Mouse (Mus musculus): ENCODE results near the gene Ccdc14. TPM values are rescaled to one million over a fixed set of nuclear protein-coding genes. Genes with fewer than 3 reads are reported as not detected.

Ccdc14 gene
- polyA plus RNA-seq, 1 experiment from 2014 or later: 8.1 TPM

DNA sequence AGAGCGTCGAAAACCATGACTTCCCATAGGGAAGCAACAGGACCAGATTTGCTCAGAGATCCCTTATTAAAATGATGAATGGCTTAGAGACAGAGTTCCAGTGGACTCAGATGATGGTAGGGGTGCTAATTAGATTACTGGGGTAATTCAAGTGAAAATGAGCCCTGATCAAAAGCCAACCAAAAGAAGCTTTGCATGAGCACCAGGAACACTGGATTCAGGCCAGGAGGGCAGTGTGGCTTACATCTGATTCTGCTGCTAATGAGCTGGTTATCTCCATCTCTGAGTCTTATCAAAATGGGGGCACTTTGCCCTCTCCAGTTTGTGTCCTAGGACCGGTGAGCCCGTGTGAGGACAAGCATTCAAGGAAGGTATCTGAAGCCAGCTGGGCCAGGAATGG lies 78.0 kb downstream of the Ccdc14 start:
- Histone ChIP-seq H3K4me3 (no peak overlapping the region), H3K36me3 (peaks cover 8% of the 10 kb centered on the region), H3K27ac (no peak overlapping the region; the same call in 1 of the 2 replicates), H3K4me1 (replicated peaks) (peaks cover 14% of the 10 kb centered on the region), H3K9me3 (peaks cover 11% of the 10 kb centered on the region), H3K27me3 (ENCODE audit: insufficient read depth, poor library complexity, severe bottlenecking) (no peaks in the 10 kb centered on the region)
- DNase-seq (ENCODE audit: low spot score): no peak
- 70% methylated on average over 4 of the region's 4 CpGs for WGBS

- H3K27me3 ChIP-seq (ENCODE audit: insufficient read depth, poor library complexity, severe bottlenecking): peaks cover 5% of the 10 kb centered on the region; the same call in 1 of the 2 replicates
- H3K36me3 ChIP-seq: peaks cover 8% of the 10 kb centered on the region
- no peak for DNase-seq (ENCODE audit: low spot score)
- no peak overlapping the region for H3K4me3 ChIP-seq
- peaks cover 11% of the 10 kb centered on the region for H3K9me3 ChIP-seq
- no peak overlapping the region for H3K27ac ChIP-seq
- H3K4me1 ChIP-seq (replicated peaks): peaks cover 17% of the 10 kb centered on the region
- 89% methylated on average over 4 of the region's 4 CpGs for WGBS
These were observed 79.7 kb downstream of the Ccdc14 start for GRCm38 (mm10) chr16:34770127-34770526.

DNA sequence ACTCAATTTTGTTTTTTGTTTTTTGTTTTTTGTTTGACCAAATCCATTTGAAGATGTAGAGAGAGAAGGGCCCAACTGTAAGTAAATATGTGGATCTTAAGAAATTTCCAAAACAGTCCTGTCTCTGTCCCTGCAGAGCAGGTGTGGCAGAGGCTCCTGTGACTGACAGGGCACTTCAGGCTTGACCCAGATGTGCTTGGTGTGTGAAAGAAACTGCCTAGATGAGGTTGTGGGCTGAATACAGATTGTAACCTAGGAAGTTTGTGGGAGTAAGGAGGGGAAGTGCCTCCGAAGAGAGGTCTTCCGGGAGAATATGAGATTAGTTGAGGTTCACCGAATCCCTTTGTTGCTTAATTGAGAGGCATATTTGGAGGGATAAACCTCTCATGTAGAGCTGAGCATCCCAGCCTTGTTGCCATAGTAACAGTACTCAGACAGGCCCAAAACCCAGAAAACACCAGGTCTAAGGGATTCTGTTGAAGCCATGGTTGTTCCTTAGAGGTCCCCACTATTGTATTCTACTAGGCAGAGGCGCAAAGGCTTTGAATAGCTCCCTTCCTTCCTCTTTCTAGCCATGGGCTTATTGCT lies 82.1 kb downstream of the Ccdc14 start:
- no peak overlapping the region for H3K4me3 ChIP-seq
- peaks cover 17% of the 10 kb centered on the region for H3K4me1 ChIP-seq (replicated peaks)
- DNase-seq (ENCODE audit: low spot score): peak; percentile 48
- peak overlapping the region; percentile 46; the same call in 1 of the 2 replicates for H3K27ac ChIP-seq
- peaks cover 5% of the 10 kb centered on the region; the same call in 1 of the 2 replicates for H3K27me3 ChIP-seq (ENCODE audit: insufficient read depth, poor library complexity, severe bottlenecking)
- peaks cover 6% of the 10 kb centered on the region for H3K9me3 ChIP-seq
- H3K36me3 ChIP-seq: peaks cover 4% of the 10 kb centered on the region; the same call in 1 of the 2 replicates
- WGBS: 31% methylated on average over 4 of the region's 4 CpGs

Other genes with a start within 250 kb of the Ccdc14 start
- gene Kalrn, start 117.1 kb upstream of the Ccdc14 start, polyA plus RNA-seq (2016; fragmentation: Nextera tagmentation; extraction: Ambion mirVana): 14.2 and 16.6 TPM in 2 replicates
- not detected in 2 replicates for gene Ropn1, start 40.7 kb upstream of the Ccdc14 start, polyA plus RNA-seq (2016; fragmentation: Nextera tagmentation; extraction: Ambion mirVana)
- gene Mylk, start 54.6 kb downstream of the Ccdc14 start, polyA plus RNA-seq (2016; fragmentation: Nextera tagmentation; extraction: Ambion mirVana): 5.7 and 6.7 TPM in 2 replicates

All from hindbrain, embryonic 10.5 days (tissue).